Mouse (Mus musculus): Measurements from ENCODE around the gene Ppp2r5d. TPM values are rescaled to one million over a fixed set of nuclear protein-coding genes. Genes with fewer than 3 reads are reported as not detected.

The Ppp2r5d gene
- polyA plus RNA-seq, 1 experiment from 2014 or later = 111 TPM

DNA sequence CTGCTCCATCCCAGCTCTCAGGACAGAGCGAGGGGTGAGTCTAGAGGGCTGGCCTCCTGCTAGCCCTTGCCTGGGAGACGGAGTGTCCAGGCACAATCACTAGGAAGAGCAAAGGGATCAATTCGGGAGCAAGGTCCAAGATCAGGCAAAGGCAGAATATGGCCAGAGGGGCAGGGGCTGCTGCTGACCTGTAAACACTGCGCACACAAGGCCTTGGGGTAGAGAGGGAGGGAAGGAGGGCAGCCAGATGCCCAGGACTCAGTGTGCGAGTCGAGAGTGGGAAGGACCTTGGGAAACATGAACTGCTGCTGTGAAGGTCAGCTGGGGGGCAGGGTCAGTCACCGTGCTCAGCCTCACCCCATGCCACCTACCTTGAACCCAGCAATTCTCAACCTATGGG, 30.4 kb upstream of the Ppp2r5d start:
- ATAC-seq (ENCODE audit: low FRiP score) = no peak
- no peaks in the 10 kb centered on the region for H3K9me3 ChIP-seq
- peaks cover 34% of the 10 kb centered on the region for H3K36me3 ChIP-seq (replicated peaks)
- no peak overlapping the region for H3K9ac ChIP-seq
- no peaks in the 10 kb centered on the region for H3K4me1 ChIP-seq
- no peaks in the 10 kb centered on the region for H3K27me3 ChIP-seq
- H3K27ac ChIP-seq = no peak overlapping the region
- 87% methylated on average over 7 of the region's 7 CpGs for WGBS
- H3K4me3 ChIP-seq (replicated peaks) = no peak overlapping the region
- no peak overlapping the region for H3K4me2 ChIP-seq

DNA sequence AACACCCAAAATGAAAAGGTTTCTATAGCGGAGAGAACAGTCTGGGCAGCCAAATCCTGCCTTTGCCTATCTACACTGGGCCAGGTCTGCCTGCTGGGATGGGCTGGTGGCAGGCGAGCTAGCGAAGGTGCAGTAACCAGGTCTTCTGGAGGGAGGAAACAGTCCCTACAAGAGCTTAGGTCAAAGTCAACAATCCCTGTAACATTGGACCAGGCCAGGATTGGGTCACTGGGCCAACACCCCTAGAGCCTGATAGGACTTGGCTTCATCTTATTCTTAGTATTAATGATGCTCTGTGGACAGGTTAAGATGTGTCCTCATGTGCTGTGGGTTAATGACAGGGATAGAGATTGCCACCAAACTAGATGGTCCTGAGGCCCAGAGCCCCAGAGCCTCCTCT, 29.1 kb upstream of the Ppp2r5d start:
- ATAC-seq (ENCODE audit: low FRiP score) = no peak
- peaks cover 8% of the 10 kb centered on the region for H3K27me3 ChIP-seq
- no peak overlapping the region for H3K4me2 ChIP-seq
- no peak overlapping the region for H3K27ac ChIP-seq
- no peaks in the 10 kb centered on the region for H3K4me1 ChIP-seq
- no peaks in the 10 kb centered on the region for H3K9me3 ChIP-seq
- H3K4me3 ChIP-seq (replicated peaks) = no peak overlapping the region
- H3K36me3 ChIP-seq (replicated peaks) = peaks cover 34% of the 10 kb centered on the region
- H3K9ac ChIP-seq = no peak overlapping the region
- WGBS = 90% methylated on average over 3 of the region's 3 CpGs

- Histone ChIP-seq H3K27me3 (peaks cover 21% of the 10 kb centered on the region), H3K9me3 (no peaks in the 10 kb centered on the region), H3K27ac (no peak within 1 kb of the TSS), H3K4me2 (peak within 1 kb of the TSS; percentile 11; the same call in 1 of the 2 replicates), H3K36me3 (replicated peaks) (peaks cover 9% of the 10 kb centered on the region), H3K4me1 (no peaks in the 10 kb centered on the region), H3K4me3 (replicated peaks) (no peak within 1 kb of the TSS), H3K9ac (no peak within 1 kb of the TSS)
- WGBS = 19% methylated on average over 23 of the region's 24 CpGs
- ATAC-seq (ENCODE audit: low FRiP score) = no peak
Measured at GRCm38 (mm10) chr17:46728904-46729318, 24.0 kb upstream of the Ppp2r5d start, which contains the start of gene Gnmt. TSS of gene Gnmt (minus strand) at chr17:46729168.

- H3K9ac ChIP-seq = no peak overlapping the region
- H3K4me1 ChIP-seq = no peaks in the 10 kb centered on the region
- H3K36me3 ChIP-seq (replicated peaks) = peaks cover 9% of the 10 kb centered on the region
- H3K27me3 ChIP-seq = peaks cover 21% of the 10 kb centered on the region
- H3K9me3 ChIP-seq = no peaks in the 10 kb centered on the region
- no peak overlapping the region for H3K4me3 ChIP-seq (replicated peaks)
- H3K27ac ChIP-seq = no peak overlapping the region
- no peak for ATAC-seq (ENCODE audit: low FRiP score)
- 52% methylated on average over 11 of the region's 11 CpGs for WGBS
- no peak overlapping the region for H3K4me2 ChIP-seq
Measured at GRCm38 (mm10) chr17:46728496-46728895, 23.6 kb upstream of the Ppp2r5d start.

GRCm38 (mm10) chr17:46728021-46728420, 23.1 kb upstream of the Ppp2r5d start:
- no peak overlapping the region for H3K4me2 ChIP-seq
- H3K4me3 ChIP-seq (replicated peaks) = no peak overlapping the region
- no peaks in the 10 kb centered on the region for H3K4me1 ChIP-seq
- H3K27ac ChIP-seq = no peak overlapping the region
- ATAC-seq (ENCODE audit: low FRiP score) = no peak
- H3K36me3 ChIP-seq (replicated peaks) = peaks cover 13% of the 10 kb centered on the region
- peaks cover 21% of the 10 kb centered on the region for H3K27me3 ChIP-seq
- 35% methylated on average over 6 of the region's 6 CpGs for WGBS
- H3K9me3 ChIP-seq = no peaks in the 10 kb centered on the region
- no peak overlapping the region for H3K9ac ChIP-seq

- 95% methylated on average over 11 of the region's 11 CpGs for WGBS
- H3K9ac ChIP-seq = no peak overlapping the region
Measured at GRCm38 (mm10) chr17:46727271-46727670, 22.4 kb upstream of the Ppp2r5d start.

GRCm38 (mm10) chr17:46725731-46726645, 21.1 kb upstream of the Ppp2r5d start:
- H3K36me3 ChIP-seq (replicated peaks) = peaks cover 22% of the 10 kb centered on the region

More at GRCm38 (mm10) chr17:46727271-46727670, 22.4 kb upstream of the Ppp2r5d start:
- no peak for ATAC-seq (ENCODE audit: low FRiP score)
- Histone ChIP-seq H3K27ac (no peak overlapping the region), H3K4me2 (no peak overlapping the region), H3K27me3 (peaks cover 21% of the 10 kb centered on the region), H3K36me3 (replicated peaks) (peaks cover 17% of the 10 kb centered on the region), H3K4me3 (replicated peaks) (no peak overlapping the region), H3K4me1 (no peaks in the 10 kb centered on the region), H3K9me3 (no peaks in the 10 kb centered on the region)

DNA sequence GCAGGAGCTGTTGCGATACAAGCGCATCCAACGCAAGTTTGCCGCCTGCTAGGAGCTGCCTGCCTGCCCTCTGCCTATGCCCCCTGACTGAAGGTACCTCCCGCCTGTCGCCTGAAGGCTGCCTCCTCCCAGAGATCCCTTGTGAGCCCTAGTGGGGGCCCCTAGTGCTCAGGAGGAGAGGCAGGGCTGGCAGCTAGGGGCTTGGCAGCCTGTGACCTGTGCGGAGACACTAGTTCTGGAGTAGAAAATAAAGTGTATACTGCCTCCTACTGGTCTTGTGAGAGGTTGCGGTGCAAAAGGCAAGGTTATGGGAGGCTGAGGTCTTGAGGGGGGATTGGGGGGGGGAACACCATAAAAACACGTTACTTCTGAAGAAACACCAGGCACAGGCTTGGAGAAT, 20.4 kb upstream of the Ppp2r5d start:
- H3K9me3 ChIP-seq = no peaks in the 10 kb centered on the region
- no peak overlapping the region for H3K4me3 ChIP-seq (replicated peaks)
- no peak overlapping the region for H3K9ac ChIP-seq
- H3K4me1 ChIP-seq = no peaks in the 10 kb centered on the region
- peaks cover 21% of the 10 kb centered on the region for H3K27me3 ChIP-seq
- peaks cover 27% of the 10 kb centered on the region for H3K36me3 ChIP-seq (replicated peaks)
- 36% methylated on average over 9 of the region's 9 CpGs for WGBS
- no peak overlapping the region for H3K27ac ChIP-seq
- ATAC-seq (ENCODE audit: low FRiP score) = no peak
- H3K4me2 ChIP-seq = no peak overlapping the region

More at GRCm38 (mm10) chr17:46725731-46726645, 21.1 kb upstream of the Ppp2r5d start:
- H3K4me1 ChIP-seq = no peaks in the 10 kb centered on the region
- no peak overlapping the region for H3K27ac ChIP-seq
- ATAC-seq (ENCODE audit: low FRiP score) = no peak
- H3K27me3 ChIP-seq = peaks cover 21% of the 10 kb centered on the region
- no peaks in the 10 kb centered on the region for H3K9me3 ChIP-seq
- H3K4me2 ChIP-seq = no peak overlapping the region
- no peak overlapping the region for H3K4me3 ChIP-seq (replicated peaks)
- no peak overlapping the region for H3K9ac ChIP-seq
- 94% methylated on average over 26 of the region's 26 CpGs for WGBS

DNA sequence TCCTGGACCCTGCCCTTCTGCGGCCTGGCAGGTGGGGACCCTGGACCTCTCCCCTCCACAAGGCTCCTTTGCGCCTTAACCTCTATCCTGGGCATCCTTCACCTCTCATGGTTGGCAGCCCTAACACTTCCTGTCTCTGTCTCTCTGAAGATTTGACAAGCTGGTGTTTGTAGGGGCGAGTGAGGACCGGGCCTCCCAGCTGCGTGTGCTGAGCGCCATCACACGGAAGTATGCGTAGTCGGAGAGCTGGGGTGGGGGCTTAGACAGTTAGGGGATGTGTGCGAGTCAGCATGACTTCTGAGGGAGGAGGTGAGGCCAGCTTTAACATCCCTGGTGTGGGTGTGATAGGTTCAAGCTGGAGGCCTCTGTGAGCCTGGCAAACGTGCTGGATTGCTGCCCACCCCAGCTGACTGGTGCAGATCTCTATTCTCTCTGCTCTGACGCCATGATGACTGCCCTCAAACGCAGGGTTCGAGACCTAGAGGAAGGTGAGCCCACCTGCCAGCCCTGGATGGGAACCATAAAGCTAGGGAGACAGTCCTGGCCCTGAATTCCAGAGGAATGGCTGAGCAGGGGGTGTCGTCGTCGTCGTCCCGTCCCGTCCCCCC, 19.7 kb upstream of the Ppp2r5d start:
- Histone ChIP-seq H3K4me3 (replicated peaks) (no peak overlapping the region), H3K9me3 (no peaks in the 10 kb centered on the region), H3K36me3 (replicated peaks) (peaks cover 28% of the 10 kb centered on the region), H3K9ac (no peak overlapping the region), H3K4me1 (no peaks in the 10 kb centered on the region), H3K4me2 (no peak overlapping the region), H3K27me3 (peaks cover 18% of the 10 kb centered on the region), H3K27ac (no peak overlapping the region)
- 81% methylated on average over 20 of the region's 20 CpGs for WGBS
- ATAC-seq (ENCODE audit: low FRiP score) = no peak

- Histone ChIP-seq H3K4me1 (no peaks in the 10 kb centered on the region), H3K4me2 (no peak overlapping the region), H3K9me3 (no peaks in the 10 kb centered on the region), H3K4me3 (replicated peaks) (no peak overlapping the region), H3K36me3 (replicated peaks) (peaks cover 39% of the 10 kb centered on the region), H3K27me3 (no peaks in the 10 kb centered on the region), H3K27ac (no peak overlapping the region), H3K9ac (peak overlapping the region; percentile 21; the same call in 1 of the 2 replicates)
- WGBS = 95% methylated on average over 7 of the region's 7 CpGs
- ATAC-seq (ENCODE audit: low FRiP score) = no peak
Measured at GRCm38 (mm10) chr17:46721077-46721476, 16.2 kb upstream of the Ppp2r5d start.

- H3K4me3 ChIP-seq (replicated peaks) = no peak overlapping the region
- no peaks in the 10 kb centered on the region for H3K27me3 ChIP-seq
- H3K4me2 ChIP-seq = no peak overlapping the region
- H3K36me3 ChIP-seq (replicated peaks) = peaks cover 33% of the 10 kb centered on the region
- H3K27ac ChIP-seq = no peak overlapping the region
- H3K4me1 ChIP-seq = peaks cover 16% of the 10 kb centered on the region
- no peak for ATAC-seq (ENCODE audit: low FRiP score)
- no peaks in the 10 kb centered on the region for H3K9me3 ChIP-seq
- WGBS = 89% methylated on average over 11 of the region's 11 CpGs
- H3K9ac ChIP-seq = no peak overlapping the region
Measured at GRCm38 (mm10) chr17:46714756-46715481, 10.0 kb upstream of the Ppp2r5d start.

GRCm38 (mm10) chr17:46713849-46714248, 8.9 kb upstream of the Ppp2r5d start:
- WGBS = 90% methylated on average over 9 of the region's 9 CpGs
- H3K9ac ChIP-seq = no peak overlapping the region
- H3K9me3 ChIP-seq = no peaks in the 10 kb centered on the region
- no peak overlapping the region for H3K4me3 ChIP-seq (replicated peaks)
- no peak for ATAC-seq (ENCODE audit: low FRiP score)
- H3K4me1 ChIP-seq = peaks cover 16% of the 10 kb centered on the region
- no peaks in the 10 kb centered on the region for H3K27me3 ChIP-seq
- H3K27ac ChIP-seq = no peak overlapping the region
- H3K36me3 ChIP-seq (replicated peaks) = peaks cover 33% of the 10 kb centered on the region
- no peak overlapping the region for H3K4me2 ChIP-seq
